Mouse (Mus musculus): ENCODE data around the gene Shroom3. TPM values are rescaled to one million over a fixed set of nuclear protein-coding genes. Genes with fewer than 3 reads are reported as not detected.
"Not testable (repeated sequence)": the region's sequence is repeated elsewhere in the genome, so short reads cannot be mapped to it uniquely, and the experiment has no call there.

Gene Shroom3
- polyA plus RNA-seq, 1 experiment from 2014 or later = 8.3 TPM

- Histone ChIP-seq H3K9me3 (ENCODE audit: control insufficient read depth, low read depth, low read length) (no peaks in the 10 kb centered on the region), H3K36me3 (ENCODE audit: control insufficient read depth, insufficient read depth, low read length) (peaks cover 4% of the 10 kb centered on the region), H3K27ac (ENCODE audit: low read length) (no peak overlapping the region), H3K4me1 (ENCODE audit: control insufficient read depth, insufficient read depth, low read length) (peaks cover 16% of the 10 kb centered on the region), H3K4me2 (replicated peaks; ENCODE audit: low read depth, low read length) (no peak overlapping the region), H3K4me3 (ENCODE audit: low read depth, low read length) (no peak overlapping the region), H3K27me3 (ENCODE audit: control insufficient read depth, insufficient read depth, low read length) (no peaks in the 10 kb centered on the region), H3K9ac (replicated peaks; ENCODE audit: low read depth, low read length) (no peak overlapping the region)
- no peak for ATAC-seq (ENCODE audit: insufficient number of reproducible peaks, insufficient read depth, low FRiP score, low read depth)
- 87% methylated on average over 8 of the region's 8 CpGs for WGBS
Observed at GRCm38 (mm10) chr5:92921728-92922127, 238.5 kb downstream of the Shroom3 start.

- not testable (repeated sequence) for H3K4me2 ChIP-seq (replicated peaks; ENCODE audit: low read depth, low read length); H3K36me3 ChIP-seq (ENCODE audit: control insufficient read depth, insufficient read depth, low read length); ATAC-seq (ENCODE audit: insufficient number of reproducible peaks, insufficient read depth, low FRiP score, low read depth); H3K27ac ChIP-seq (ENCODE audit: low read length); H3K9me3 ChIP-seq (ENCODE audit: control insufficient read depth, low read depth, low read length); H3K27me3 ChIP-seq (ENCODE audit: control insufficient read depth, insufficient read depth, low read length); H3K4me3 ChIP-seq (ENCODE audit: low read depth, low read length); H3K9ac ChIP-seq (replicated peaks; ENCODE audit: low read depth, low read length)
- WGBS = 92% methylated on average over 5 of the region's 5 CpGs
- peaks cover 17% of the 10 kb centered on the region for H3K4me1 ChIP-seq (ENCODE audit: control insufficient read depth, insufficient read depth, low read length)
Observed at GRCm38 (mm10) chr5:92922981-92923380, 239.7 kb downstream of the Shroom3 start.

- Histone ChIP-seq H3K27ac (ENCODE audit: low read length) (0 out of 2 replicates have a peak overlapping the region, but pooled peaks have one; percentile 6), H3K9me3 (ENCODE audit: control insufficient read depth, low read depth, low read length) (no peaks in the 10 kb centered on the region), H3K9ac (replicated peaks; ENCODE audit: low read depth, low read length) (no peak overlapping the region), H3K36me3 (ENCODE audit: control insufficient read depth, insufficient read depth, low read length) (peaks cover 4% of the 10 kb centered on the region), H3K4me1 (ENCODE audit: control insufficient read depth, insufficient read depth, low read length) (peaks cover 12% of the 10 kb centered on the region; the same call in 1 of the 2 replicates), H3K27me3 (ENCODE audit: control insufficient read depth, insufficient read depth, low read length) (no peaks in the 10 kb centered on the region), H3K4me3 (ENCODE audit: low read depth, low read length) (no peak overlapping the region), H3K4me2 (replicated peaks; ENCODE audit: low read depth, low read length) (peak overlapping the region; percentile 19)
- WGBS = 9% methylated on average over 17 of the region's 17 CpGs
- ATAC-seq (ENCODE audit: insufficient number of reproducible peaks, insufficient read depth, low FRiP score, low read depth) = peak; percentile 84
Observed at GRCm38 (mm10) chr5:92924851-92925477, 241.7 kb downstream of the Shroom3 start.

GRCm38 (mm10) chr5:92927667-92928066, 244.4 kb downstream of the Shroom3 start:
- 72% methylated on average over 10 of the region's 10 CpGs for WGBS
- Histone ChIP-seq H3K36me3 (ENCODE audit: control insufficient read depth, insufficient read depth, low read length) (no peaks in the 10 kb centered on the region), H3K9me3 (ENCODE audit: control insufficient read depth, low read depth, low read length) (no peaks in the 10 kb centered on the region), H3K27me3 (ENCODE audit: control insufficient read depth, insufficient read depth, low read length) (no peaks in the 10 kb centered on the region), H3K27ac (ENCODE audit: low read length) (no peak overlapping the region), H3K4me2 (replicated peaks; ENCODE audit: low read depth, low read length) (no peak overlapping the region), H3K9ac (replicated peaks; ENCODE audit: low read depth, low read length) (no peak overlapping the region), H3K4me1 (ENCODE audit: control insufficient read depth, insufficient read depth, low read length) (peaks cover 26% of the 10 kb centered on the region; the same call in 1 of the 2 replicates), H3K4me3 (ENCODE audit: low read depth, low read length) (no peak overlapping the region)
- no peak for ATAC-seq (ENCODE audit: insufficient number of reproducible peaks, insufficient read depth, low FRiP score, low read depth)

GRCm38 (mm10) chr5:92930557-92930956, 247.3 kb downstream of the Shroom3 start:
- 64% methylated on average over 6 of the region's 6 CpGs for WGBS
- no peaks in the 10 kb centered on the region for H3K27me3 ChIP-seq (ENCODE audit: control insufficient read depth, insufficient read depth, low read length)
- no peak overlapping the region for H3K4me3 ChIP-seq (ENCODE audit: low read depth, low read length)
- no peak overlapping the region for H3K27ac ChIP-seq (ENCODE audit: low read length)
- no peak for ATAC-seq (ENCODE audit: insufficient number of reproducible peaks, insufficient read depth, low FRiP score, low read depth)
- H3K4me2 ChIP-seq (replicated peaks; ENCODE audit: low read depth, low read length) = no peak overlapping the region
- H3K9ac ChIP-seq (replicated peaks; ENCODE audit: low read depth, low read length) = no peak overlapping the region
- peaks cover under 1% of the 10 kb centered on the region for H3K36me3 ChIP-seq (ENCODE audit: control insufficient read depth, insufficient read depth, low read length)
- H3K4me1 ChIP-seq (ENCODE audit: control insufficient read depth, insufficient read depth, low read length) = peaks cover 19% of the 10 kb centered on the region; the same call in 1 of the 2 replicates
- no peaks in the 10 kb centered on the region for H3K9me3 ChIP-seq (ENCODE audit: control insufficient read depth, low read depth, low read length)

GRCm38 (mm10) chr5:92931298-92931697, 248.1 kb downstream of the Shroom3 start:
- peak; percentile 12; the same call in 1 of the 2 replicates for ATAC-seq (ENCODE audit: insufficient number of reproducible peaks, insufficient read depth, low FRiP score, low read depth)
- WGBS = 35% methylated on average over 16 of the region's 16 CpGs
- H3K4me3 ChIP-seq (ENCODE audit: low read depth, low read length) = no peak overlapping the region
- no peak overlapping the region for H3K4me2 ChIP-seq (replicated peaks; ENCODE audit: low read depth, low read length)
- H3K36me3 ChIP-seq (ENCODE audit: control insufficient read depth, insufficient read depth, low read length) = peaks cover 3% of the 10 kb centered on the region
- peak overlapping the region; percentile 44; the same call in 1 of the 2 replicates for H3K27ac ChIP-seq (ENCODE audit: low read length)
- no peak overlapping the region for H3K9ac ChIP-seq (replicated peaks; ENCODE audit: low read depth, low read length)
- H3K9me3 ChIP-seq (ENCODE audit: control insufficient read depth, low read depth, low read length) = no peaks in the 10 kb centered on the region
- peaks cover 19% of the 10 kb centered on the region; the same call in 1 of the 2 replicates for H3K4me1 ChIP-seq (ENCODE audit: control insufficient read depth, insufficient read depth, low read length)
- no peaks in the 10 kb centered on the region for H3K27me3 ChIP-seq (ENCODE audit: control insufficient read depth, insufficient read depth, low read length)

- H3K27me3 ChIP-seq (ENCODE audit: control insufficient read depth, insufficient read depth, low read length) = no peaks in the 10 kb centered on the region
- H3K9ac ChIP-seq (replicated peaks; ENCODE audit: low read depth, low read length) = no peak overlapping the region
- no peak overlapping the region for H3K4me3 ChIP-seq (ENCODE audit: low read depth, low read length)
- no peak overlapping the region for H3K4me2 ChIP-seq (replicated peaks; ENCODE audit: low read depth, low read length)
- H3K27ac ChIP-seq (ENCODE audit: low read length) = no peak overlapping the region
- H3K4me1 ChIP-seq (ENCODE audit: control insufficient read depth, insufficient read depth, low read length) = peaks cover 14% of the 10 kb centered on the region; the same call in 1 of the 2 replicates
- WGBS = 77% methylated on average over 10 of the region's 10 CpGs
- H3K36me3 ChIP-seq (ENCODE audit: control insufficient read depth, insufficient read depth, low read length) = peaks cover 3% of the 10 kb centered on the region
- ATAC-seq (ENCODE audit: insufficient number of reproducible peaks, insufficient read depth, low FRiP score, low read depth) = no peak
- no peaks in the 10 kb centered on the region for H3K9me3 ChIP-seq (ENCODE audit: control insufficient read depth, low read depth, low read length)
Observed at GRCm38 (mm10) chr5:92933010-92933409, 249.8 kb downstream of the Shroom3 start.

GRCm38 (mm10) chr5:92933599-92934217, 250.5 kb downstream of the Shroom3 start:
- Histone ChIP-seq H3K4me2 (replicated peaks; ENCODE audit: low read depth, low read length) (no peak overlapping the region), H3K9me3 (ENCODE audit: control insufficient read depth, low read depth, low read length) (no peaks in the 10 kb centered on the region), H3K9ac (replicated peaks; ENCODE audit: low read depth, low read length) (no peak overlapping the region), H3K27me3 (ENCODE audit: control insufficient read depth, insufficient read depth, low read length) (no peaks in the 10 kb centered on the region), H3K36me3 (ENCODE audit: control insufficient read depth, insufficient read depth, low read length) (peaks cover 3% of the 10 kb centered on the region), H3K4me3 (ENCODE audit: low read depth, low read length) (no peak overlapping the region), H3K27ac (ENCODE audit: low read length) (no peak overlapping the region), H3K4me1 (ENCODE audit: control insufficient read depth, insufficient read depth, low read length) (peaks cover 14% of the 10 kb centered on the region; the same call in 1 of the 2 replicates)
- WGBS = 77% methylated on average over 7 of the region's 7 CpGs
- ATAC-seq (ENCODE audit: insufficient number of reproducible peaks, insufficient read depth, low FRiP score, low read depth) = no peak

Data from stomach, embryonic 14.5 days (tissue).